Mouse (Mus musculus) lung, adult 18-20 months (tissue): Measurements from ENCODE around the gene Pgls.
A peak's percentile ranks its signal among the peaks of the same experiment; 100 is the strongest.

Experiments
- DNase-seq, 2 experiments: peaks; one replicate each; pipeline ENCODE4 v3.0.0; 2022; ENCODE audit warnings: mixed read lengths in 2 of 2

Pgls gene

DNA sequence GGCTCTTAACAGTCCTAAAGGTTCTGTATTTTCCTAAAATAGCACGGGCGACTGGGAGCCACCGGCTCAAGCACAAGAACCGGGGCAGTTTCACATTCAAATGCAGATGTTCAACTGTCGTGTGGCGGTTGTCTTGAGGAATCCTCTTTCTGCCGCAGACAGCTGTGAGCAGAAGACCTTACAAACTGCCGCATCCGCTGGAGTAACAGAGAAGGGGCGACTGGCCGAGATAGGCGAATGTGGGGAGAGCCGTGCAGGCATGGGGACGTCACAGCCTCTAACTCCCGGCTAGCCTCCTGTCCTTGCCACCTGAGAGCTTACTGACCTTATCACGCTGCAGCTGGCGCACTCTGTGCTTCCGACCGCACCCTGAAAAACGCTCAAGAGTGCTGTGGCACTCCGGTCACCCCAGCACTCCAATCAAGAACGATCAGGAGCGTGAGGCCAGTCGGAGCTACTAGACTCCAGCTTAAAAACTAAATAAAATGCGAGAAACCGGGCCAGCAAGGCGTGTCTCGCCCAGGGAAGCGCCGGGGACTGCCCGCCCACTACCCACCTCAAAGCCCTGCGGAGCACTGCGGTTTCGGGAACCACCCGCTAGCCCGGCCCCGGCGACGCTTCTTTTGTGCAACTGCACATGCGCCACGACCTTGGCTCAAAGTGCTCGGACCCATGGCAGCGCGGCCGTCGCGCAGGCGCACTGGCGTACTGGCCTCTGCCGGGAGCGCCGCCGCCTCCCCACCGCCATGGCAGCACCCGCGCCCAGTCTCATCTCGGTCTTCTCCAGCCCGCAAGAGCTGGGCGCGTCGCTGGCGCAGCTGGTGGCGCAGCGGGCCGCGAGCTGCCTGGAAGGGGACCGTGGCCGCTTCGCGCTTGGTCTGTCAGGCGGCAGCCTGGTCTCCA, at the start of gene Pgls:
Pgls (plus strand) TSS at position 706 of the 903 bp plus-strand sequence.
- peak; percentile 95 for DNase-seq

DNA sequence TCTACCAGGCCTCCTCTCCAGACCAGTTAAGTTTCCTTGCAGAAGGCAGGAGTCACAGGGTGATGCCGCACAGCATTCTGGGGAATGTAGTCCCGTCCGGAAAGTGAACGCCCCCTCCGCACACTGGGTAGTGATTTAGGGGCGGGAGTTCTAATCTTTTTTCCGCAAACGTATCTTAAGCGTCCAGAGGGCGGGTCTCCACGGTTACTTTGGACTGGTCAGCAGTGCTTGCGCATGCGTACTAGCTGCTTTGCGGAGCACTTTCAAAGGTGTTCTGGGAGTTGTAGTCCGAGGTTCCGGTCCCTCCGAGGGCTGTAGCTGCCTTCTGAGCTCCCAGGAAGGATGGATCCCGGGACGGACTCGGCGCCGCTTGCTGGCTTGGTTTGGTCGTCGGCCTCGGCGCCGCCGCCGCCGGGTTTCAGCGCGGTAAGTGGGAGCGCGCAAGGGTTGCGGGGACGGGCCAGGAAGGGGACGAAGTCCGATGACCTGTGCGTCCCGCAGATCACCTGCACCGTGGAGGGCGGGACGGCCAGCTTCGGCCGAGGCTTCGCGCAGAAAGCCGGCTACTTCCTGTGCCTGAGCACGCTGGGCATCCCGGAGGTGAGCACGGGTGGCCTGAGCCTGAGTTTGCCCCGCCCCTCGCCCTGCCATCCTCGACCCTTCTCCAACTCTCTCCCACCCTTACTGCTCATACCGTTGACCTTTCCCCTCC, 49.2 kb upstream of the Pgls start, which contains the start of gene Mvb12a:
Mvb12a (plus strand) TSS at position 291 of the 712 bp plus-strand sequence.
- DNase-seq, result peak; percentile 99

DNA sequence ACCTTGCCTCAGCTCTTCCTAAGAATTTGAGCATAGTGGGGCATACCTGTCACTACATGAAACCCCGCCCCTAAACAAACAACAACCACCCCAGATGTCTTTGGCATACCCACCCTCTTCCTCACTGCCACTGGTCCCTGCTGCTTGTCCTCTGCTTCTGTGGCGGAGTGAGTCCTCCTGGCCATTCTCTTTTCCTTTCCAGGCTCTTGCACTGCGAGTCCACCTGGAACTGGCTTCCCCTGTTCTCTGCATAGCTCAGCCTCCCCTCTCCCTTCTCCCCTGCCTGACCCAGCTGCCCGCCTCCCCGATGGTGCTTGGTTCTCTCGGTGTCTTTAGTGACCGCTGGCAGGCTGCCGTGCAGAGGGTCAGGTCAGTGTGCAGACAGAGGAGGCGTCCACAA, 48.2 kb upstream of the Pgls start:
- no peak for DNase-seq

DNA sequence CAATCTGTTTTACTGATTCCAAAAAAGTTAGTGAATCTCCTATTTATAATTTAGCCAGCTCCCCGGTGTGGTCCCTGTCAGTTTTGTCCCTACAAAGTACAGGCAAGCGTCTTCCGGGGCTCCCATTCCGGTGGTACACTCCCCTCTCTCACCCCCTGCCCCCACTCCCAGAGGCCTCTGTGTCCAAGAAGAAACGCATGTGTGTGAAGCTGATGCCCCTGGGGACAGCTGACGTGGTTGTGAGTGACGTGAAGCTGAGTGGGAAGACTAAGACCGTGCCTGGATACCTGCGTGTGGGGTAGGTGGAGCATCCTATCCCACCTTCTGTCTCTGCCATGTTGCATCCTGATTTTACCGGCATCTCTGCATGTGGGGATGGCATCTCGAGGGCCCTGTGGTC, 46.9 kb upstream of the Pgls start:
- no peak for DNase-seq

DNA sequence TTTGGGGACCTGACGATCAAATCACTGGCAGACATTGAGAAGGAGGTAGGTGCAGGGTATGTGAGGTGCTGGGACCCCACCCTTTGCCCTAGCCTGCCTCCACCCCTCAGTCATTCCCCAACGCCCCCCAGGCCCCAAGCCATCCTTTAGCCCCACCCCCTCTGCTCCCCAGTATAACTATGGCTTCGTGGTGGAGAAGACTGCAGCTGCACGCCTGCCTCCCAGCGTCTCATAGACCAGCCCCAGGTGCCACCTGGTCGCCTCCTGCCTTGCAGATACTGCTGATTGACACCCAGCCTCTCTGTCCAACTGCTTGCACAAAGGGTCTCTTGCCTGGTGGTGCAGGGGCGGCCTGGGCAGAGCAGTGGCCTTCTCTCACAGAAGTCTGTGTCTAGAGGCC, 44.4 kb upstream of the Pgls start:
- no peak for DNase-seq

DNA sequence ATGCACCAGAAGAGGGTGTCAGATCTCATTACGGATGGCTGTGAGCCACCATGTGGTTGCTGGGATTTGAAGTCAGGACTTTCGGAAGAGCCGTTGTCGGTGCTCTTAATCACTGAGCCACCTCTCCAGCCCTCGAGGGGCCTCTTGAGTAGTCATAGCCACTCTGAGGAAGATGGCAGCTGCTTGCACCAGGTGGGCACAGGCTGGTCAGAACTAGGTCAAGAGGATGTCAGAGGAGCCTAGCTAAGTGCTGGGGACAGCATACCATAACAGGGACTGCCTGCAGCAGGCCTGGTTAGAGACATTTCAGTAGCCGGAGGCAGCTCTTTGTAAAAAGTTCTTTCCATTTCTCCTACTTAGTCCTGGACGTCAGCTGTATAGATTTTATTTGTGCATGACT, 41.2 kb upstream of the Pgls start:
- no peak for DNase-seq

DNA sequence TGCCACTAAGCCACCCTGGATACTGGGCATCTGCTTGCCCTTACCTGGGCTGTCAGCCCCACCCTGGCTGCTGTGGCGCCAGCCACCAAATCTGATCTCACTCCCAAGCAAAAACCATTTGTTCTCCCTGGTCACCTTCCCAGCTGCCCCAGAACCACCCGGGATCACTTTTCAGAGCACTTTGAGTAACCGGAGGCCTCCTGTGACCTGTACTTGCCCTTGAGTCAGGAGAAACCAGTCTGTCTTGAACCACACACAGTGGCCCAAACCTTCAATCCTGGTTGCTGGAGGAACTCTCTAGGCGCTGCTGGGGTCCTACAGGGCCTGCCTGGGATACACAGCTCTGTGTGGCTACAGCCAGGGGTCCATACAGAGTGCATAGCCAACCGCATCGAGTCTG, 39.2 kb upstream of the Pgls start:
- no peak for DNase-seq

DNA sequence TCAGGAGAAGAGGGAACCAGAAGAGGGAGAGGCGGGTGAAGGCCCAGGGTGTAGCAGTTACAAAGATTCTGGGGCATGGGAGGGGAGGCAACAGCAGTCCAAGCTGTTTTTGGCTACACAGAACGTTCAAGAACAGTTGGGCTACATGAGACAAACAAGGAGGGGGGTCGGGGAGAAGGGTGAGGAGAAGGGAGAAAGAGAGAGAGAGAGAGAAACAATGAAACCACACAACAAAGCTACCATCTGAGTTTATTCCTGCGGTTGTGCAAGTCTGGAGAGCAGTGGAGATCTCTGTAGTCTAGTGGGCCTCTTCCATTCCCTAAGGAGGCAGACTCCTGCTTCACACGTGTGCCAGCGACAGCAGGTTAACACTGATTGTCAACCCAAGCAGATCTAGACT, 38.0 kb upstream of the Pgls start:
- DNase-seq, result no peak

DNA sequence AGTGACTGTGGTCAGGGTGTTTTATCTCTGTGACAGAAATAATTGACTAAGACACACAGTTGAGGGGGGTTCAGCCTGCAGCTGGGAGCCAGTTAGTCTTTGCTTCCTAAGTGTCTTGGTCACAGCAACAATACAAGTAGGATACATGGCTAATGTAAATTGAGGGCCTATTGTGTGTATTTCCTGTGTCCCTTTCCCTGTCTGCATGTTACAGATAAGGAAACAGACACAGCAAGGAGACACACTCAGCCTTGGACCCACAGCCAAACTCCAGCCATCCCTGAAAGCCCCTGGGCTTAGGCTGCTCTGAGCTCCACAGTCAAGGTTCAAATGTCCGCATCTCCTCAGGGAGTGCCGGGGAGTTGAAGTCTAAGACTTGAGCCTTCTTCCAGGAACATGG, 37.3 kb upstream of the Pgls start:
- DNase-seq, result no peak

DNA sequence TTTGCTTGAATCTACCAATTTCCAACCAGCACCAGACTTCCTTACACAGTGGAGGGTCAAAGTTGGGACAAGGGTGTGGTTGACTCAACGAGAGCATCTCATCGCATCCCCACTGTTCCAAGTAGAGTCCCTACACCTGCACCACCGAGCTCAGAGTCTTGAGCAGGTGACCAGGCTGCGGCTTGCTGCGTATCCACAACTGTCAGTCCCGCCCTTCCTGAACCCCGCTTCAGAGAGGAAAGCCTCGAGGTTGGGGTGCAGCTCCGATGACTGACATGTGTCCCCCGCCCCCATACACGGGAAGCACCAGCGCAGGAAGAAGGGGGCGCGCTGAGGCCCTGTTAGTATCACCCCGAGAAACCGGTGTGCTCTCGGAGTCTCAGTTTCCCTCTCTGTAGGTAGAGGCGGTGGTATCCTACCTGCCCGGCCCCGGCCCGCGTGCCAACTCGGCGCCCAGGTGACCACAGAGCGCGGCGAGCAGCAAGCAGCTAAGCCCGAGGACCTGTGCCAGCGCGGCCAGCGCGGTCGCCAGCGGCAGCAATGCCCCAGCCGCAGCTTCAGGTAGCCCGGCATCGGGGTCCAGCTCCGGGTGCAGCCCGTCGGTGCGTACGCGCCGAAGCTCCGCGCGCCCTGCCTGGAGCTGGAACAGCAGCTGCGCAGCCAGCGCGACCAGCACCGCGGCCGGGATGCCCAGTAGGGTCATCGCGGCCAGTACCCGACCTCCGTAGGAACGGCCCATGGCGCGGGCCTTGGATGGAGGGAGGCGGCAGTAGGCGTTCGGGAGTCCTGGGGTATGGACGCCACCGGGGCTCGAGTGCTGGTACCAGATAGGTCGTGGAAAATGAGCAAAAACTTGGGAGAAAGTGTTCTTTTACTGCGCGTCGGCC, 33.7 kb upstream of the Pgls start, which contains the start of gene Tmem221:
Tmem221 (minus strand) TSS at position 801 of the 887 bp plus-strand sequence.
- DNase-seq, result no peak

DNA sequence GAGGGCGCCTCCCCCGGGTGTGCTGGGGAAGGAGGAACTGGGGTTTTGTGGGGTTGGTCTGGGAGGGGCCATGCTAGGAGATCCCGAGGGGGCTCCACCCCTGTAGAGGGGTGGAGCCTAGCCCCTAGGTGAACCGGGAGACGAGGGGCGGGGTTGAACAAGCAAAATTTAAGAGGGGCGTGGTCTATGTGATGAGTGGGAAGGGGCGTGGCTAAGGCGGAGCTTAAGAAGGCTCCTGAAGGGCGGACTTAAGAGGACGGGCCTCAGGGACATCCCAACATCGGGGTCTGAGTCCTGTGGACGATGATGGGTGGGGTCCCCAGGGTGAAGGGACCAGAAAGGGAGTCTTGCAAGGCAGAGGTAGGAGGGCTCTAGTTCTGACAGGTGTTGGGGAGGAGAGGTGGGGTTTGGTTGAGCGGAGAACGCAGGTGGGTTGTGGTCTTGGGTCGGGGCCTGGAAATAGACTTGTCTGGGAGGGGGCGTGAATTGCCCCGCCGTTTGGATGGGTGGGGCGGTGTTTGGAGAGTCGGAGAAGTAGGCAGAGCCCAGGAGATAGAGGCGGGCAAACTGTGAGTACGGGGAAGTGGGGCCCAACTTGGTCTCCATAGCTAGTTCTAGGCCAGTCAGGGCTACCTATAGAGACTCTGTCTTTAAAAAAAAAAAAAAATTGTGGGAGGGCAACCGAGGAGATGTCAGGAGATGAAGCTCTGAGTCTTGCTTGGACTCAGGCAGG, 32.9 kb upstream of the Pgls start:
- peak; percentile 85 to 89 for DNase-seq

DNA sequence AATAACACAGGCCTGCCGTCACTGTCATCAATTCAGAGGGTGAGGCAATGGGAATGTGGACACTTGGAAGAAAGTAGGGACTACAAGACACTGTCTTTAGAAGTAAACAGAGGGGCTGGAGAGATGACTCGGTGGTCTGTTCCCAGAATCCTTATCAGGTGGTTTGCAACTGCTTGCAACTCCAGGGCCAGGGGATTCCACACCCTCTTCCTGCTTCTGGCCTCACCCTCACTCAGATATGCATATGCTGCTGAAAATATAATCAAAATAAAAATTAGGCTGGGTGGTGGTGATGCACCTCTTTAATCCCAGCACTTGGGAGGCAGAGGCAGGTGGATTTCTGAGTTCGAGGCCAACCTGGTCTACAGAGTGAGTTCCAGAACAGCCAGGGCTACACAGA, 31.9 kb upstream of the Pgls start:
- DNase-seq, result no peak

DNA sequence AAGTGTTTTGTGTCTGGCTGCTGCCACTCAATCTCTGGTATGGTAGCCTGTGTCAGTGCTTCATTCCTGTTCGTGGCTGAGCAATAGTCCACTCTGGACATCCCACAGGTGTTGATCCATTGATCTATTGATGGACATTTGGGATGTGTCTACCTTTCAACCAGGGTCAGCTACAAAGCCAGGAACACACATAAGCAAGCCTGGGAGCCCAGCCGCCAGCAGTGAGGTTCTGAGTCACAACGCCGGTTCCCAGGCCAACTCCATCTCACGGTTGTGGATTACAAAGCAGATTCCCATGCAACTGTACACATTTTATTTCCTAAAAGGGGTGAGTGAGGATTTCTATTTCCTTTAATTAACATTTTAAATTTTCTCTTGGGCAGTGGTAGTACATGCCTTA, 31.2 kb upstream of the Pgls start:
- DNase-seq, result no peak

DNA sequence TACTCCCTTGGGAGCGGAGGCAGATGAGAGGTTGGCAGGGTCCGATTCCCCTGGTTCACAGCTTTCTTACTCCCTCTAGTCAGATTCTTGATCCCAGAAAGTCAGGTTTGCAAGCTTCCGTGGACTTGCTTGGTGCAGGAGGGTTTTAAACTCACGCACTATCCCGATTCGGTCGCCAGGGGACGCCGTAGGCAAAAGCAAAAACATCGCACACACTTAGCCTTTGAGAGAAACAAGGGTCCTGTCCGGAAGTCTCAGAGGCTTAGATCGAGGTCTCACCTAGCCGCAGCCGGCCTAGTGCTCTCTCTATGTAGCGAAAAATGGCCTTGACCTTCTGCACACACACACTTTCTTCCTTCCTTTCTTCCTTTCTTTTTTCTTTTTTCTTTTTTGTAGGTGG, 30.6 kb upstream of the Pgls start:
- peak; percentile 59 to 63 for DNase-seq

DNA sequence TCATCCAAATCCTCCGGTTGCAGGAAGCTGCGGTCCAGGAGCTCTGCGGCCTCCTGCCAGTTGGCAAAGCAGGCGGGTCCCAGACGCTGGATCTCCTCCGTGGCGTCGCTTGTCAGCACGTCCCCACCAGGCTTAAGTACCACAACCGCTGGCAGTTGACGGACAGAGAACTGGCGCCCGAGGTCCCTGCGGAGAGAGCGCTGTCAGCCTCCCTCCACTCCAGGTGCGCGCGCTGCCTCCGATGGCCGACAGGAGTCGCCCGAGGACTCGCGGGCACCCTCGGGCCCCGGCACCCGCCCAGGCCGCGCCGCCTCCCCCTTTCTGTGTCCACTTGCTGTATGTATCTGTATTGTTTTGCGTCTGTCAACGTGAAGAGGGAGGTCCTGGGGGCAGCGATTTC, 29.2 kb upstream of the Pgls start:
- DNase-seq, result peak; percentile 72 to 84

DNA sequence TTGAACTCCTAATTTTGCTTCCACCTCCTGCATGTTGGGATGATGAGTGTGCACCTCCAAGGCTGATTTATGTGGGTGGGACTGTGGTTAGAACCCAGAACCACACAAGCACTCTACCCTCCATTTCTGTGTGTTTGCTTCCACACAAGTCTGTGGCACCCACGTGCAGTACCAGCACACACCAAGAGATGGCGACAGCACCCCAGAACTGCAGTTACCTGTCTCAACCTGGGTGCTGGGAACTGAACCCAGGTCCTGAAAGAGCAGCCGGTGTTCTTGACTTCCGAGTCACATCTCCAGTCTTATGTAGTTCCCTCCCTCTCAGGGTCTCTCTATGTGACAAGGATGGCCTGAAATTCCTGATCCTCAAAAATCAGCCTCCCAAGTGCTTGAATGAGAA, 28.0 kb upstream of the Pgls start:
- no peak for DNase-seq

DNA sequence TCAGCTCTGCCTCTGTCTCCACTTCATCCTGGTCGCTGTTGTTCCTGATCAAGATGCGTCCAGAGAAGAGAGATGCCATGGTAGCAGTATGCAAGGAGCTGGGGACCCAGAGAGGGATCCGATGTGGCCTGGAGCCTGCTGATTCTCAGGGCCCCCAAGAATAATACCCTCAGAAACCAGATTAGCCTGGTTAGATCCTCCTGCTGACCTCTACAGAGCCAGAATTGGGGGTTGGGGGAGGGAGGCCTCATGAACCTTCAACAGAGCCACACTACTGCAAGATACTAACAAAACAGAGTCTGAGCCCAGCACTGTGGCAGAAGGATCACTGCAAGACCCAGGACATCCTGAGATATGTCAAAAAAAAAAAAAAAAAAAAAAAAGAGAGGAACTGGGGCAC, 25.5 kb upstream of the Pgls start, which contains the start of gene Nxnl1:
Nxnl1 (minus strand) TSS at position 101 of the 400 bp plus-strand sequence.
- no peak for DNase-seq

DNA sequence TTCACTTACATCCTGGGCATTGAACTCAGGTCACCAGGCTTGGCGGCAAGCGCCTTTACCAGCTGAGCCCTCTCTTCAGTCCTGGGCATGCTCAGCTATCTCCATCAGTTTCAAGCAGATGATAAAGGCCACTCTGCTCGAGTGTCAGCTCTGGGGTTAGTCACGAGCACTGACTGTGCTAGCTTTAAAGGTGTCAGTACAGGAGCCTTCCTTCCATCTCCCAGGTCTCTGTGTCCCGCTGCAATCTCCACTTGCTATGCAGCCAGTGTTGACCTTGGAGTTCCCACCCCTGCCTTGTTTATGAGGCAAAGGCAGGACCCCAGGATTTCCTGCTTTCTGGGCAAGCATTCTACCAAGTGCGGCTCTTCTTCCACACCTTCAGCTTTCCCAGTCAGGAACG, 24.4 kb upstream of the Pgls start:
- no peak for DNase-seq

DNA sequence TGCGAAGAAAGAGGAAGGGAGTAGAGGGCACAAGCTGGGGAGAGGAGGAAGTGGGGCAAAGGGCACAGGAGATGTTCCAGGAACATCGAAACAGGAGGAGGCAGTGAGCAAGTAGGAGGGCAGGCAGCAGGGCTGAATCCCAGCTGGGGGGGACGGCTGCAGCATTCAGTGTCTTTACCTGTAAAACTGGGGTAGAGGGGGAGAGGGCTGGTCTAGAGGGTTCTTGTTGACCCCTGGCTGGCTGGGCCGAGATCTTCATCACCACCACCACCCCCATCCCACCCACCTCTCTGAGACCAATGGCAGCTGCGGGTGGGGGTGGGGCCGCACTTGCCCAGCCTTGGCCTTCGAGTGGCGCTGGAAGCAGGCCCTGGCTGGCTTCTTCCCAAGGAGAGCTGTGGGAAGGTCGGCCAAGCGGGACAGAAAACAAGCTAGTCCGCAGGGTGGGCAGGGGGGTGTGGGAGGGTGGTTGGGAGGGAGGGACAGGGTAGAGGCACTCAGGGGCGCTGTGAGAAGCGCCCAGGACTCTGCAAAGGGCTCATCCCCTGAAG, 23.5 kb upstream of the Pgls start, which contains the start of gene Slc27a1:
Slc27a1 (plus strand) TSS at position 496 of the 551 bp plus-strand sequence.
- DNase-seq, result peak; percentile 74 to 83

DNA sequence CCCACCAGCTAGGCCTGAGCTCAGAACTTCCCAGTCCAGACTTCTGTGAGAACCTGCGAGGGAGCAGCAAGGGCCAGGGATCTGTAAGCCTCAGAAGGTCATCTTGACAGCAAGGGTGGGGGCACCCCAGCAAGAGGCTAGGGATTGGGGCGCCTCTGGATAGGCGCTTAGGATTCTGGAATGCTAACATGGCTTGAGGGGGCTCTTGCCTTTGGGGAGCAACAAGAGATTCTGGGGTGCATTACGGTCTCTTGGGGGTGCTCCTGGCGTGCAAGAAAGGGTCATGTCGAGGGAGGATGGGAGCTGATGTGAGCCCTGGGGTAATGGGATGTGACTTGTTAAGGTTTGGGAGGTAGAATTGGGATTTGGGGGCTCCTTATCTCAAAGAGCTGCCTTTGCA, 23.0 kb upstream of the Pgls start:
- DNase-seq, result peak in 1 of 2 experiments; percentile 27
